Mouse (Mus musculus) left cerebral cortex, adult 2 months (tissue): Measurements from ENCODE around the gene Cenpa. TPM values are rescaled to one million over a fixed set of nuclear protein-coding genes. Genes with fewer than 3 reads are reported as not detected.

Experiments used
- DNase-seq, 2 experiments: peaks; one replicate each; pipeline ENCODE4 v3.0.0; 2021 to 2022; ENCODE audit warnings: low spot score in 2 of 2, mixed read lengths in 1 of 2; ENCODE audit errors: extremely low spot score in 1 of 2
- H3K27ac ChIP-seq: fragments of 200-600 bp; 2 replicates; pipeline ENCODE4 v1.8.1; 2022
- H3K4me3 ChIP-seq: fragments of 200-600 bp; 2 replicates; pipeline ENCODE4 v1.8.1; 2022
- CTCF ChIP-seq: fragments of 200-600 bp; IDR thresholded peaks from 2 replicates; pipeline ENCODE4 v1.8.1; 2022; ENCODE audit warnings: antibody characterized with exemption, mild to moderate bottlenecking, moderate library complexity
- intact Hi-C: fragments of 180-260 bp; cut with DNase I; formaldehyde crosslinking; loops from one replicate; pipeline ENCODE4 v1.15.1; 2025
- long read RNA-seq, 2 experiments: library from polyadenylated mRNA; stranded (forward); transcript quantifications; one replicate each; pipeline ENCODE4 v2.0.0; 2021; ENCODE audit warnings: borderline mapping rate in 2 of 2
- total RNA-seq, 2 experiments: library from RNA; stranded (reverse); gene quantifications; 2 replicates each; pipeline ENCODE4 v1.2.3; 2021

The Cenpa gene
- 1 to 10 TPM; 5.5 to 6.2 TPM for total RNA-seq
- long read RNA-seq, experiment 1, result 0 reads
- long read RNA-seq, experiment 2, partial matches to known transcripts, result 0 of 1 reads
- long read RNA-seq, experiment 2, other reads (novel, unspliced or antisense), result 0 of 1 reads

DNA sequence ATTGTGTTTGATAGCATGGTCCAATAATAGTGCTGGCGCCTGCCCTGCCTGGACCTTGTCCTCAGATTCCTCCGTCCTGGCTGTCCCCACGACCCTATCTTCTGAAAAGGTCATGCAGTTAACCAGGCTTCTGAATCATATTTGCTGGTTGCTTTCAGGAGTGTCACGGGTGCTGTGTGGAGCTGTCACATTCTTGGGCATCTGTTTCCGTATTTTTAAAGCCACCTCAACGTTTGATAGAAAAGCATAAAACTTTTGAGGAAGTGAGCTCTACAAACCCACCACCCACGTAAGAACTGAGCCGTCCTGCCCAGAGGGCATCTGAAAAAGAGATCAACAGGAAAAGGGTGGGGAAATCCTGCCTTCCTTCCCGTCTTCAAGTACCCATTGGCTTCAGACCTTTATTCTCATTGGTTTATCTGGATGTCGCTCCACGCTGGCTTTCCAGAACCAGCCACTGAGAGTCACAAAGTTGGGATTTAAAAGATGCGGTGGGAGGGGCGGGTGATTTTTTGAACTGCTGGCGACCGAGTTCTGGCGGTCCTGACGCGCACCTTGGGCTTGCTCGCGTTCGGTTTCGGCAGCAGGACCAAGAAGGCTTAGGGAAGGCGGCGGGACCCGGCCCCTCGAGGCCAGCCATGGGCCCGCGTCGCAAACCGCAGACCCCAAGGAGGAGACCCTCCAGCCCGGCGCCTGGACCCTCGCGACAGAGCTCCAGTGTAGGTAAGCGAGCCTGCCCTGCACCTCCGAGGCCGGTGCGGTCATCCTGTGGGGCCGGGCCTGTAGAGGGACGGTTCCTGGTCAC lies at the start of gene Cenpa:
Cenpa (plus strand) TSS at position 387 of the 805 bp plus-strand sequence.
- peak; percentile 76 to 90 for DNase-seq
- intact Hi-C loops, result loop anchor here (1.0 kb wide), 1 partner anchor 19 kb away; the partner anchor contains the start of gene Slc35f6
- Histone ChIP-seq H3K4me3 (peak within 1 kb of the TSS; percentile 70), H3K27ac (peak within 1 kb of the TSS; percentile 99)
- no peak for TF ChIP-seq CTCF

DNA sequence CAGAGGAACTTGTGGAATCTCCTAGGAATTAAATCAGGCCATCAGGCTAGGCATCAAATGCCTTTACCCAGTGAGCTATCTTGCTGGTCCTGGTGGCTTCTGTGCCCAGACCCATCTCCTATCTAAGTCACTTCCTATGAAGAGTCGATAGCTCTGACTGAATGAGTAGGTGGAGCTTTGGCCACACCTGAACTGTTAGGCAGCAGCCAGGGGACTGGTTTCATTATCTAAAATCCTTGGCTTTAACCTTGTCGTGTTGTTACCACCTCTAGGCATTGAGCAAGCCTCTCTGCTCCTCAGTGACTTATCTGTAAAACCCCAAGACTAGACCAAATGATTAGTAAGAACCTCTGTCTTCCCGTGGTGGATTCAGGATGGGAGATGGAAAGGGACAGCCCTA lies 49.2 kb upstream of the Cenpa start:
- H3K27ac ChIP-seq, result no peak overlapping the region
- intact Hi-C loops, result no loop called here
- TF ChIP-seq CTCF, result no peak
- no peak for DNase-seq
- H3K4me3 ChIP-seq, result no peak overlapping the region

DNA sequence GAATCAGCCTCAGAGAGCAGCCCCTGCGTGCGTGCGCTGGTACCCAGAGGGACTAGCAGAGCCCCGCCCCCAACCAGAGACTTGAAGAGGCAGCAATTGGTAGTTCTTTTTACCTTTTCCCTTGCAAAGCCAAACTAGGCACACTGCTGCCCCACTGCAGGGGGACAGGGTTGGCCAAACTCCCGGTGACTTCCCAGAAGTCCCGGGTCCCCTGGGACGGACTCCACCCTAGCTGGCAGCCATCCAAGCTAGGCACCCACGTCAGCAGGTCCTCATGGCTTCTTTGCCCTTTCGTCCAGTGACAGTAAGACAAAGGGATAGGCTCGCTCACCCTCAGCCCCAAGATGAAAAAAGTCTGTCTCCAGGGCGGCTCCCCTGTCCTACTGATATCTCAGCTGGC lies 48.7 kb upstream of the Cenpa start:
- no peak for DNase-seq
- H3K4me3 ChIP-seq, result no peak overlapping the region
- intact Hi-C loops, result no loop called here
- H3K27ac ChIP-seq, result no peak overlapping the region
- TF ChIP-seq CTCF, result no peak

DNA sequence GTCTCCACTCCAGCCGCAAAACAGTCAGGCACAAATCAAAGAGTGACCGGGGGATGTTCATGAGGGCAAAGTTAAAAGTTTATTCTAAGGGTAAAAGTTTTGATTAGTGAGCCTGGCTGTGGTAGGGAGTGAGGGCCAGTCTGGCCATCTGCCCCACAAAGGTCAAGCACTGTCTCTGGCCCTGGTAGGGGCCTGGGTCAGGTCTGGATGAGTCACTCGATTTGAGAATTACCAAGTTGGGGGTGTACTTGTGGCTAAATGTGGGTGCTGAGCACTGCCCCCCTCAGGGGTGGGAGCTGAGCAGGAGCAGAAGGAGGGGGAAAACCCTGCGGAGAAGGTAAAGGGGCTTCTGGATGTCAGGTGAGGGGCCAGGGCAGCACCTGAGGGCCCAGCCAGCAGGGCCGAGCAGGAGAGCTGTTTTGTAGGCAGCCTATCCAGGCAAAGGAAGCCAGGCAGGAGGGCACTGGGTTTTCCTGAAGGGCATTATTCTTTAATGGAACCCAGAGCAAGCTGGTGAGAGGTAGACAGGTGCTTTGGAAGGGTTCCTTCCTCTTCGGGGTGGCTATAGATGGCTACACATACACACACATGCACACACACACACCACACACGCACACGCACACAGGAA lies 48.1 kb upstream of the Cenpa start:
- Histone ChIP-seq H3K27ac (no peak overlapping the region), H3K4me3 (no peak overlapping the region)
- intact Hi-C loops, result no loop called here
- no peak for TF ChIP-seq CTCF
- DNase-seq, result no peak

DNA sequence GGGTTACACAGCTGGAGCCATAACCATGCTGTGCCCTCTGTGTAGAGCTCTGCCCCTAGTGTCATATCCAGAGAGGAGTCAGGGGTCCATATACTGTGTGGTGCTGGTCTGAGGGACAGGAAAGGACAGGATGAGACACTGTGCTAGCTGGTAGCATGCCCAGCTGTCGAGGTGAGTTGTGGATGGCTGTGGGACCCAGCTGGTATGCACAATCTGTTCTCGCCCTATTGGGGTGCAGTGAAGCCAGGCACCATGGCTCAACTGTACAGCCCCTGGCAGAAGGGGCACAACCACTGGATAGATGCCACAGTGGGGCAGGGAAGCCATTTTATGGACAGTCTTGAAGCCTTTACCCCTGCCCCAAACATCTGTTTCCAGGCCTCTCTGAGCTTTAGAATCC lies 47.4 kb upstream of the Cenpa start:
- intact Hi-C loops, result no loop called here

DNA sequence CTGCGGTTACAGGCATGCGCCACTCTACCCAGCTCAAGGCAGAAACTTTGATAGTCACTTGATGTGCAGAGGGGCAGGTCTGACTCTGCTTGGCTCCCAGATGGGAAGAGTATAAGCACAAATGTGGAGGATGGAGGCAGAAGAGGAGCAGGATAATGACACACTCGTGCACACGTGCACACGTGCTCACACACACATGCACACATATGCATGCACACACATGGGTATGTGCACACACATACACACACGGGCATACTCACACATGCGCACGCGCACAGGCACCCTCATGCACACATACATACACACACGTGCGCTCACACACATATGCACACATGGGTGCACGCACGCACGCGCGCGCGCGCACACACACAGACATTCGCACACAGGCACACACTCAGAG lies 46.0 kb upstream of the Cenpa start:
- no peak for TF ChIP-seq CTCF
- no peak for DNase-seq
- Histone ChIP-seq H3K4me3 (no peak overlapping the region), H3K27ac (no peak overlapping the region)
- intact Hi-C loops, result no loop called here

More for the DNA sequence above, 47.4 kb upstream of the Cenpa start:
- no peak for DNase-seq
- Histone ChIP-seq H3K27ac (no peak overlapping the region), H3K4me3 (no peak overlapping the region)
- no peak for TF ChIP-seq CTCF

DNA sequence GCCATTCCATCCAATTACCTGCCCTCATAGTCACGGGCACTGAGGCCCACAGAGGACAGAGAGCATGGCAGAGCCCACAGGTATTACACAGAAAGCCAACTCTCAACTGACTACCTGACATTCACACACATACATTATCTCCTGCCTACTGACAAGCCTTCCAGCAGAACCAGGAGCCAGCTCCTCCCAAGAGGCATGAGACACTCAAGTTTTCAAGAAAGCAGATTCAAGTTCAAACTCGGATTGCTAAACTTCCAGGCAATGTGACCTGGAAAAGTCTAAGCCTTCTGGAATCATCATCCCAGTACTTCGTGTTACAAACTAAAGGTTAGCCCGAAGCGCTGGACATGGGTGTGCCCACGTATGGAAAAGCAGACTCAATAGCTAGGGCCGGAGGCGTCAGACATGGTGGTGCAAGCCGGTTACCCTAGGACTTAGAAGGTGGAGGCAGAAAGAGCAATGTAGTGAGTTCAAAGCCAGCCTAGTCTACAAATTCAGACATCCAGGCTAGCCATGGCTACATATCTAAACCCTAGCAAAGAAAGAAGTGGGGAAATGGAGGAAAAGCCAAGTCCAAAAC lies 45.3 kb upstream of the Cenpa start:
- TF ChIP-seq CTCF, result no peak
- no peak overlapping the region for H3K4me3 ChIP-seq
- no peak for DNase-seq
- intact Hi-C loops, result no loop called here
- no peak overlapping the region for H3K27ac ChIP-seq

DNA sequence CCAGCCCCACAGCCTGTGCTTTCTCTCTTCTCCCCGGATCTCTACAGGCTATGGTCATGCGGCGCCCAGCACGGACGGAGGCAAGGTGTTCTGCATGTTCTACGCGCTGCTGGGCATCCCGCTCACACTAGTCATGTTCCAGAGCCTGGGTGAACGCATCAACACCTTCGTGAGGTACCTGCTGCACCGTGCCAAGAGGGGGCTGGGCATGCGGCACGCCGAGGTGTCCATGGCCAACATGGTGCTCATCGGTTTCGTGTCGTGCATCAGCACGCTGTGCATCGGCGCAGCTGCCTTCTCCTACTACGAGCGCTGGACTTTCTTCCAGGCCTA lies 44.8 kb upstream of the Cenpa start:
- TF ChIP-seq CTCF, result no peak
- intact Hi-C loops, result no loop called here
- Histone ChIP-seq H3K27ac (no peak overlapping the region), H3K4me3 (no peak overlapping the region)
- DNase-seq, result no peak

DNA sequence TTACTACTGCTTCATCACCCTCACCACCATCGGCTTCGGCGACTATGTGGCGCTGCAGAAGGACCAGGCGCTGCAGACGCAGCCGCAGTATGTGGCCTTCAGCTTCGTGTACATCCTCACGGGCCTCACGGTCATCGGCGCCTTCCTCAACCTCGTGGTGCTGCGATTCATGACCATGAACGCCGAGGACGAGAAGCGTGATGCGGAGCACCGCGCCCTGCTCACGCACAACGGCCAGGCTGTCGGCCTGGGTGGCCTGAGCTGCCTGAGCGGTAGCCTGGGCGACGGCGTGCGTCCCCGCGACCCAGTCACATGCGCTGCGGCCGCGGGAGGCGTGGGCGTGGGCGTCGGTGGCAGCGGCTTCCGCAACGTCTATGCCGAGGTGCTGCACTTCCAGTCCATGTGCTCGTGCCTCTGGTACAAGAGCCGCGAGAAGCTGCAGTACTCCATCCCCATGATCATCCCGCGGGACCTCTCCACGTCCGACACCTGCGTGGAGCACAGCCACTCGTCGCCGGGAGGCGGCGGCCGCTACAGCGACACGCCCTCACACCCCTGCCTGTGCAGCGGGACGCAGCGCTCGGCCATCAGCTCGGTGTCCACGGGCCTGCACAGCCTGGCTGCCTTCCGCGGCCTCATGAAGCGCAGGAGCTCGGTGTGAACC lies 44.3 kb upstream of the Cenpa start:
- TF ChIP-seq CTCF, result no peak
- intact Hi-C loops, result no loop called here
- peak in 1 of 2 experiments; percentile 30 for DNase-seq
- Histone ChIP-seq H3K4me3 (0 out of 2 replicates have a peak overlapping the region, but pooled peaks have one; percentile 17), H3K27ac (no peak overlapping the region)

DNA sequence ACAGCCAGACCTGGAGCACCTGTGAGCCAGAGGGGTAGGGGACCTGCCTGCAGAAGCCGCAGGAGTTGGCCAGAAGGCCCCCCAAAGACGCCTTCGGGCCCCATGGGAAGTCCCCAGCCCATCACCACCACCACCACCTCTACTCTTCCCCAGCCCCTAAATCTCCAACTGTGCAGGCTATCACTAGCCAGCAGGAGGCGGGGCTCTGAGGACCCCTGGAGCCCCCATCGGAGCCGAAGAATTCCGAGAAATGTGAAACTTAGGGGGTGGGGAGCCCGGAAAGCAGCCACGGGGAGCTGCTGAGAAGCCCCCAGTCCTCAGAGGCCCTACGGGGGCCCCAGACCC lies 43.8 kb upstream of the Cenpa start:
- Histone ChIP-seq H3K27ac (no peak overlapping the region), H3K4me3 (no peak overlapping the region)
- intact Hi-C loops, result no loop called here
- TF ChIP-seq CTCF, result no peak
- DNase-seq, result no peak

DNA sequence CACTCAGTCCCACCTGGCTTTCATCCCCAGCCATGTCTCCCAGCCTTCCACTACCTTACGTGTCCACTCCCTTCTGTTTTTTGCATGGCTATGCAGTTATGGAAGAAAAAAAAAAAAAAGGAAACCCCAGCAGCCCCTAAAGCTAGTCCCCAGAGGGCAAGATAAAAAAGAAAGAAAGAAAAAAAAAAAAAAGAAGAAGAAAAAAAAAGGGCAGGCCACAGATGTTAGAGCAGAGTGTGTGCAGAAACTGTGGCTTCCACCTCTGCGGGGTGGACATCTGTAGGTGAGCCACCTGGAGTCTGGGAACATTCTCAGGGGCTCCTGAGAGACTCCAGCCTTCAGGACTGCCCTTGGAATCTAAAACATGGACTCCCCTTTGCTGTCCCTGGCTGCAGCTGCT lies 43.2 kb upstream of the Cenpa start:
- intact Hi-C loops, result no loop called here
- no peak for DNase-seq
- TF ChIP-seq CTCF, result no peak
- no peak overlapping the region for H3K27ac ChIP-seq
- H3K4me3 ChIP-seq, result no peak overlapping the region

DNA sequence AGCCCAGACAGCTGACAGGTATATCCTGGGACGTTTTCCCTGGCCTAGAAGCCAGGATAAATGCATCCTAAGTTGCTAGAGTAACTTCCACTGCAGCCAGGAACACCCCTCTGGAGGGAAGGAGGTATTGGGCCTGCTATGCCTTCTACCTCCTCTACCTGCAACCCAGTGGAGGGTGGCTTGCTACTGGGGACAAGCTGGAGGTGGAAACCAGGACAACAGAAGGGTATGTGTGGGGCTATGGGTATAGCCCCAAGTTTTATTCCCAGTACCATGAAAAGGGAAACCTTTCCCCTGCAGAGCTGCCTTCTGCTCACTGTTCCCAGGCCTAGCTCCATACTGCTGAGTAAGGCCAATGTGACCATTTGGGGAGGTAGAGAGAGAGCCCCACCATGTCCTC lies 42.3 kb upstream of the Cenpa start:
- Histone ChIP-seq H3K27ac (no peak overlapping the region), H3K4me3 (no peak overlapping the region)
- TF ChIP-seq CTCF, result no peak
- intact Hi-C loops, result no loop called here
- DNase-seq, result no peak
